Mouse (Mus musculus): ENCODE results near the gene Fam89b.

DNA sequence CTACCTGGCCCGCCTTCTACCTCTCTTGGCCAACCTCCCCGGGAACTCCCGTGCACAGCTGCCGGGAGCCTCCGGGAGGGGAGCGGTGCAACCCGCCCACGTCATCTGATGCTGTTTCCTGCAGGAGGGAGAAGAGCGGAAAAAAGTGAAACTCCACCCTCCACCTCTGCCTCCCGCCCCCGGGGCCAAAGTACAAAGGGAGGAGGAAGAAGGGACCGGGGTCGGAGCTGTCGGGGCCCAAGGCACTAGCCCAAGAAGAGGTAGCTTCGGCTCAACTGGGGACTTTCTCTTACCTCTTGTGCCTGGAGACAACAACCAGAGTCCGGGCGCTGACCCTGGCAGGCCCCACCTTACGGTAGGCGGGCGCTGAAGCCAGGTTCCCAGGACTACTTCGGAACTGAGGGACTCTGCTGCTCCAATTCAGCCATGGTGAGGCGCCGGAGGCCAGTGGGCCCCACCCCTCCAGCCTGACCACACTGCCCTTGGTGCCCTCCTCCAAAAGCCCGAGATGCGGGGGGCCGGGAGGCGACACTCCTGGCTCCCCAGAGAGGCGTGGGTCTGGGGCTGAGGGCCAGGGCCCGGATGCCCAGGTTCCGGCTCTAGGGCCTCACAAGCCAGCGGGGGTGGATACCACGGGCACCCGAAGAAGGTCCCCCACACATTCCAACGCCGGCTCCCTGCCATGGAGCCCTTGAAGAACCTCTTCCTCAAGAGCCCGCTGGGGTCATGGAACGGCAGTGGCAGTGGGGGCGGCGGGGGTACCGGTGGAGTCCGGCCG is 39.7 kb downstream of the Fam89b start:
- TF ChIP-seq CTCF (conservative IDR thresholded peaks at IDR 0.05; ENCODE audit: low read length) (no peak), NANOG (IDR thresholded peaks at IDR 0.05; ENCODE audit: borderline replicate concordance, low read length) (no peak), POU5F1 (IDR thresholded peaks at IDR 0.05; ENCODE audit: borderline replicate concordance, low read length) (no peak)

All from E14TG2a.4 (cell line).